Mouse (Mus musculus) thymus, postnatal 14 days (tissue): ENCODE measurements at regions not wholly inside any gene's neighbourhood (a gene's known extent, or its start where the extent isn't known, plus 50 kb on each side); places are given as distances from the start of the nearest gene placed in this dataset.

Experiments used
- DNase-seq: peaks from one replicate; pipeline ENCODE4 v3.0.0; 2021

DNA sequence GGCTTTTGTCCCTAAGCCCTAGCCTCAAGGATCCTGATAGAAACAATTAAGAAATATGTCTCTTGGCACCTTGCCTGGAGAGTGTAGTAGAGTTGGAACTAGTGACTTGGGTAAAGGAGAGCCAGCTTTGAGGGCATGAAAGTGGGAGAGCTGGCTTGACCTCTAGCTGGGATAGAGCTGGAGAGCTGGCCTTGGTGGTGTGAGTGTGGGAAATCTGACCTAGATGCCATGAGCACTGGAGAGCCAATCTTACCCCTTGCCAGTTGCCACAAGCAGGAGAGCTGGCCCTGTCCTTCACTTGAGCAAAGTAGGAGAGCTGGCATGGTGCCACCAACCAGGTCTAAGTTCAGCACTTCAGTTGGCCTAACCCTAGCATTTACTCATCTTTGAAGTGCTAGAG is 995.7 kb downstream of the Gsdmc2 start:
- no peak for DNase-seq

DNA sequence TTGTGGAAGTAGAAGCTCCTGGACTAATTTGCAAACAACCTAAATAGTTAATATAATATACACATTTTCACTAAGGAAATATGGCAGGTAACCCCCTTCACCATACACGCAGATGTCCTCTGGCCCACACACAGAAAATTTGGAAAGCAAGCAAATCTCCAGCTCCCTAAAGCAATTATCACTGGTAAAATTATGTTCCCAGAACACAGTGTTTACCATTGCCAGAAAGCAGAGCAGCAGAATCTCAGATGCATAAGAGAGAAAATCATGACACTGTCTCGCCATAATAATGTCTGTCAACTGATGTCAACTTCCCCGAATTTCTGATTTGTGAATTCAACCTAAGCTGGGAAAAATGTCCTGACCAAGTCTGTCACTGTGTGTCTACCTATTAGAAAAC is 999.1 kb downstream of the Gsdmc2 start:
- no peak for DNase-seq

DNA sequence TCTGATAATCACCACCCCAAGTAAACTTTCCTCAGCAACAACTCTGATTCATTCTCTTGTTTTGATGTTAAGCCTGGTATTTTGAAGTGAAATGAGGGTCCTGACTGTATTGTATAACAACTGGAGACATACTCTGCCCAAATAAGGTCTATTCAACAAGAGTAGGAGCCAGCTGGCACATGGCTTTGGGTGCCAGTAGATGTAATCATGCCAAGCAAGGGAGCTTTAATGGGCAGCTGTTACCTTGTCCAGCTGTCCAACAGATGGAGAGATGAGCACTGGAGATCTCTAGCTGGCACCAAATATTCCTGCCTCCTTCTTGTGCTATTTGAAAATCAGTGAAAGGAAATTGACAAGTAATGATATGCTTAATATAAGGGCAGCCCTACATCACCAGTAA is 1019.4 kb downstream of the Gsdmc2 start:
- no peak for DNase-seq

DNA sequence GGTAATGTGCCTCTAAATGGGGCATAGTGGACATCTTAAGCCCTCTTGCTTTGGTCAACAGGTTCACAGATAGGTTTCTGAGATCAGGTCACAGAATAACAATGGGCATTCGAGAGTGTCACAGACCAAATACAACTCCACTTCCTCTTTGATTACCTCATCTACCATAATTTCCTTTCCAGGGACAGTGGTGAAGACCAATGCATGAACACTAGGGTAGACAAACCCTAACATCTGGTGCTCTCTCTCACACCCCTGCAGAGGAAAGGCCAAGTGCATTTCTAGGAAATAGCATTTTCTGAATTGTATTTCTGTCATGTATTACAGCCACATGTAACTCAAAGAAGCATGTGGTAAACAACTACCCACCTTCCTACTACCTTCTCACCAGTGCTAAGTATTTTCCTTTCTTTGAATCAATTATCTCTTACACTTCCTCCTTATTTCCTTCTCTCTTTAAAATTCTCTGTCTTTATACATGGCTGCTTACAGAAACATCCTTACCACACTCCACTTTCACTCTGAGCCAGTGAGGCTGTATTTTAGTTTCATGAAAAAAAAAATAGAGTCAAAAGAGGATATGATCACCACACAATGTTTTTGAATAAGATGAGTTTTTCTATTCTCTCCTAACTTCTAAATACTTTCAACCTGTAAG is 1021.0 kb downstream of the Gsdmc2 start:
- DNase-seq, result no peak

- no peak for DNase-seq
These were observed 1022.7 kb downstream of the Gsdmc2 start for GRCm38 (mm10) chr15:62822305-62822704.

GRCm38 (mm10) chr15:62813093-62813492 is 1031.9 kb downstream of the Gsdmc2 start:
- DNase-seq, result no peak

DNA sequence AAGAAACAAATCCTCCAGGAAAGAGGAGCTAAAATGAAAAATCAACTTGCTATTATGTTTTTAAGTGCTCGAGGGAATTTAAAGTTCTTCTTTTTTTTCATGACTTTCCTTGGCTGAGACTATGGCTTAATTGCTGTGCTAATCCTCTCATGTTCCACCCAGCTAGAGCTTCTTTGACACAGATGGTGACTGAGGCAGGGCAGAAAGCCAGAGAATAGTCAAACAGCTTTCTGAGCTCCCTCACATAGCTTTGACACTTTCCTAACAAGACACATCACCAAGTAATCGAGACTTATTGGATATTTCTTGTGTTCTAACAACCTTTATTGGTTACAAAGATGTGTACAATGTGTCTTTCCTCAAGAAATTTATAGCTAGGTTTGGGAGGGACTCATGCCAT is 1033.0 kb downstream of the Gsdmc2 start:
- DNase-seq, result no peak

- DNase-seq, result no peak
These were observed 1035.7 kb downstream of the Gsdmc2 start for GRCm38 (mm10) chr15:62809320-62809719.

DNA sequence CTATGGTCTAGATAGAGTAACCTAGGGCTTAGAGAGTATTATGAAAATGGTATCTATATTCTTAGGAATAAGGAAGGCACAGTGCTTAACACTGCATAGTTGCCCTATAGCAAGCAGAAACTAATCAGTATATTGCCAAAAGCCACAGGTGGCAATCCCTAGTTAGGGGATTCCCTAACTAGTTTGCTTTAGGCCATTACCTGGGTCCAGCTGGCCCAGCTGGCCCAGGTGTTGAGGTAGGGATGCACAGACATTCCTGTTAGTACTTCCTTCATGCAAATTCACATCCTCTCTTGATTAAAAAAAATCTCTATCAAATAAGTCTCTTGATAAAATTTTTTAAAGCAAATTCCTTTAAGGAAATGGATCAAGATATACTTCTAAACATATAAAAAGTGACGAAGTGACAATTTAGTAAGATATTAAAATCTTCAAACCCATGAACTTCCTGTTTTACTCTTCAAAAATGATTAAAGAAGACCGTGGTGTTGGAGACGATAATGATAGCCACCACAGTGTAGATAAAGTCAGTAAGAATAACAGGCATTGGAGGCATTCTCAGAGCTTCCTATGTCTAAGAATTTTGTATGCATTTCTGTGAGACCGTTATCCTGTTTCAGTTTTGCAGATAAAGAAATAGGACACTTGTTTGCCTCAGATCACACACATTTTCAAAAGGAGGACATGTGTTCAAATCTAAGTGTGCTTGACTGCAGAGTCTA is 1036.7 kb downstream of the Gsdmc2 start:
- DNase-seq, result no peak

DNA sequence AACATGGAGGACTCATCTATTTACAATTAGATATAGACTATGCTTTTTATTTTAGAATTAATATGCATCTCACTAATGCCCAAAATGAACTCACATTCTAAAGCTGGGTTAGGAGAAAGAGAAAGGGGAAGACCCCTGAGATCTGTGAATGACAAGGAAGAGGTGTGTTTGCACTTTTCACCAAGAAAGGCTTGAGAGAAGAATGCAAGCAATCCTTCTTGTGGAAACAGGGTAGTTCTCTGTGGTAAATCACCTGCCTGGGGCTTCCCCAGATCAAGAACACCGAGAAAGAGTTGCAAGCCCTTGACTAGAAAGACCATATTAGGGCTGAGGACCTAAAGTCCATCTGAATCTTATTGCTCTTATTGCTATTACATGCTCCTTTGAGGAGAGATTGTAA is 1037.6 kb downstream of the Gsdmc2 start:
- no peak for DNase-seq

- peak; percentile 25 for DNase-seq
These were observed 1042.2 kb downstream of the Gsdmc2 start for GRCm38 (mm10) chr15:62802770-62803169.

DNA sequence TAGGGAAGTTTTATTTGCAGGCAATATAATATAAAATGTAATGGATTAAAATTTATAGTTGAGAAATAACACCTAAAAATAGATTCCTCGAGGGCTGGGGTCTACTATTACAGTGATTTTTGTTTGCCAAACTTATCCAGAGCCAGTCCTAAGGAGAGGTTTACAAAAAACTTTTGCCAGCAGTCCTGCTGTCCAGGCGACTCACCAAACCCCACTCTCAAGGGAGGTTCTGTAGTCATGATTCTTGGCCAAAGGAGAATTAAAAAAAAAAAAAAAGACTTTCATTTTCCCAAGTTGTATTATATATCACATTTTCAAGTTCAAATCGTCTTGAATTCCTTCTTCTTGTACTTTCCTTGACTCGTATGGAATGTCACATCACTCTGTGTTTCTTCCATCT is 1046.2 kb downstream of the Gsdmc2 start:
- no peak for DNase-seq

DNA sequence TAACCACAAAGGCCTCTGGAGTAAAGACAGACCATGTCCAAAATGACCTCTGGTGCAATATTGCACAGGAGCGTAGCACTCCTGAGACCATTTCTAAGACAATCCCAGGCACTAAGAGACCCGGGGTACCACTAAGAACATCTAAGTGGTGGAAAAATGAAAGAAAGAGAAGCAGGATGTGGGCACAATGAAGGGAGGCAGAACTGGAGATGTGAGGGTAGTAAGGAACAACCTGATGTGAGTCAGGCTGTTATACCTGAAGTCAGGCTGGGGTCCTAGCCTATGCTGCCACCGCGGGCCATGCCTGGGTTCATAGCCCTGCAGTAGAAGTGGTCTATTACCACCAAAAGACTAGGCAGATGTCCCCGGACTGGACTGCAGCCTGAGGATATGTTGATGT is 1051.4 kb downstream of the Gsdmc2 start:
- DNase-seq, result no peak

GRCm38 (mm10) chr15:62792084-62792483 is 1052.9 kb downstream of the Gsdmc2 start:
- DNase-seq, result no peak

DNA sequence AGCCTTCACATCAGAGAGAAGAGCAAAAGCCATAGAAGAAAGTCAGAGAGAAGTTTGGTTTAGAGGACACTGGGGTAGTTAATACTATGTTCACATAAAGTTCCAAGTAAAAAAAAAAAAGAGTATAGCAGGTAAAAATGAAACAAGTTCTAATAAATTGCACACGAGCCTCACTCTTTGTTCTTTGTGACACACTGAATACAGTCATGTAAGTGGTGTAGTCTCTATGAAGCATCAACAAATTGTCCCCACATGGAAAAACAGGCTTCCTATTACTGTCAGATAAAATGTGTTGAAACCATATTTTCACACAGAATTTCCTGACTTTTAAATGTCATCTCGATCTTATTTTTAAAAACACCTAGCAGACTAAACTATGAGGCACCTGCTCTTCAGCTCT is 1057.2 kb downstream of the Gsdmc2 start:
- DNase-seq, result no peak

GRCm38 (mm10) chr15:62786315-62786714 is 1058.7 kb downstream of the Gsdmc2 start:
- no peak for DNase-seq

DNA sequence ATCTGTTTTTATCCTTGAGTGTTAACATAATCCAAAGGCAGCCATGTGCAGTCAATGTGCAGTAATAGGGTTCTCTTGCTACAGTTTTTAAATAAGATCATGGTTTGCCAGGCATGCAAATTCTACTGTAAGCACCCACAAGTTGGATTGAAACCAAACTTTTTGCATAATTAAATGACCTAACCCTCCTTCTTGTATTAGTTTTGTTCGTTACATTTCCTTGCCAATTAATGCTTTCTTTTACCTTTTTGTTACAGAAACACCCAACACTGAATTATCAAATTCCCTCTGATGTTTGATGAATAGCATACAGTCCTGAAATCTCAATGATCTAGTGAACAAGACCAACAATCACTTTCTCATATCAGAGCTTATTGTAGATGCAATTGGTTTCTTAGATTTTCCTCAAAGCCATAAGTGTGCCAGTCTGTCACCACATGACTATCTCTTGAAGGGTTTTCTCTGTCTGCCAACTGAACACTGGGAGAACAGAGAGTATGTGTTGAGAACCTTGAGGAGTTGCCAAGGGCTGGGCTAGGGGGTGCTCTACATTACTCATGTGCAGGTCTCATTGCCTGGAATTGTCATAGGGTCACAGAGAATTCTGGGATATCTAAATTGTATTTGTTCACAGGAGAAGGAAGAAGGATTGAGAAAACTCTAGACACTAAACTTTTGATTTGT is 1060.4 kb downstream of the Gsdmc2 start:
- no peak for DNase-seq

DNA sequence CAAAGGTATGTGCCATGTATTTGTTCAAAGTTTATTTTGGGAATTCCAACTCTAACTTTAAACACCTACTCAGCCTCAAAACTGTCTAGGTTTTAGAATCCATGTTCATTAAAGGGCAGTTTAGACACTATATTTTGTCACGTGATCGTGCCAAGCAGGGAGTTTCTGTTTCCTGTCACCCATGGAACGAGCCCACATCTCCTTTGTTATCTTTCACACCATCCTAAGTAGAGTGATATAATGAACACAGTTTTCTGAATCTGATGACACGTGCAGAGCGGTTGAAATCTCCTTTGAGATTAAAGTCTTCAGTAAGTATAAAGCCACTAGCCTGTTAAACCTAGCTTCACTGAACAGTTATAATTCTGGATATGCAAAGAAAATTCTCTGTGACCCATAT is 1066.1 kb downstream of the Gsdmc2 start:
- no peak for DNase-seq

- DNase-seq, result peak; percentile 9
These were observed 1092.3 kb downstream of the Gsdmc2 start for GRCm38 (mm10) chr15:62752686-62753085.

DNA sequence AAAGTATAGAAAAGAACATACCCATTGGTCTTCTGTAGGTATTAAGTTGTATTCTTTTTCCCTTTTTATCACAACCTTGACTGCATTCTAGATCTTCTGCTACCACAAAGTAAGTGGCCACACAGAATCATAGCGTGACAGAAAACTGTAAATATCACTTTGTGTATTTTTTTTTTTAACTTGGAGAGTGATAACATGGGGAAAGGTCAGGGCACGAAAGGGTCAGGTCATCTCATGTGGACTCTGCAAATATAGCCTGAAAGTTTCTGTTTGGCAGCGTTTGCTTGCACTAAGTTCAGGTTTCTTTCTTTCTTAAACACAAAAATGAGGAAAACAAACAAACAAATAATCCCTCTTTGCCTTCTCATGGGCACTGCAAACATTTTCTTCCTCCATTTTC is 1101.1 kb downstream of the Gsdmc2 start:
- no peak for DNase-seq

DNA sequence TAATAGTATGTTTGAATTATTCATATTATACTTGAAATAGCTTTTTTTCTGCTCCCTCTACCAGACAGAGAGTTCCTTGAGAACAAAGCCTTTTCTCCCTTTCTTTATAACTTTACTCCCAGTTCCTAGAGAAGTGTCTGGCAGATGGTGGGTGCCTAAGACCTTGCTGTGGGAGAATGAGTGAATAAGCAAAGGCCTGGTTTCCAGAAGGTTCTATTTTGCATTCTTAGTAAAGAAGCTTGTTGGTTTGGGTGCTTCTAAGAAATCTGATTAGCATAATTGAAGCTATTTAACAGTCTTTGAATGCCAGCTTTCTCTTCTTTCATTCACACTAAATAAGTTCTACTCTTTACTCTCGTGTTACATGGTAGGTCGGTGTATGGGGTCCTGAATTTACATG is 1104.2 kb downstream of the Gsdmc2 start:
- DNase-seq, result no peak

GRCm38 (mm10) chr15:62735334-62735733 is 1109.6 kb downstream of the Gsdmc2 start:
- DNase-seq, result no peak

GRCm38 (mm10) chr15:62734900-62735299 is 1110.1 kb downstream of the Gsdmc2 start:
- DNase-seq, result no peak

GRCm38 (mm10) chr15:62730524-62730923 is 1114.5 kb downstream of the Gsdmc2 start:
- peak; percentile 15 for DNase-seq
